Mouse (Mus musculus): Measurements from ENCODE around the gene Eml2. TPM values are rescaled to one million over a fixed set of nuclear protein-coding genes. Genes with fewer than 3 reads are reported as not detected.
"Not testable (repeated sequence)": the region's sequence is repeated elsewhere in the genome, so short reads cannot be mapped to it uniquely, and the experiment has no call there.

Eml2 gene
- 9.4 to 12.2 TPM (median 9.9 TPM) in 3 replicates for total RNA-seq (2017)

GRCm38 (mm10) chr7:19175708-19176515 is at the start of gene Eml2:
Gene Eml2 (plus strand): TSS chr7:19176421.
- ATAC-seq (replicated peaks; ENCODE audit: insufficient number of reproducible peaks, low FRiP score, low TSS enrichment, poor library complexity, severe bottlenecking), result no peak

DNA sequence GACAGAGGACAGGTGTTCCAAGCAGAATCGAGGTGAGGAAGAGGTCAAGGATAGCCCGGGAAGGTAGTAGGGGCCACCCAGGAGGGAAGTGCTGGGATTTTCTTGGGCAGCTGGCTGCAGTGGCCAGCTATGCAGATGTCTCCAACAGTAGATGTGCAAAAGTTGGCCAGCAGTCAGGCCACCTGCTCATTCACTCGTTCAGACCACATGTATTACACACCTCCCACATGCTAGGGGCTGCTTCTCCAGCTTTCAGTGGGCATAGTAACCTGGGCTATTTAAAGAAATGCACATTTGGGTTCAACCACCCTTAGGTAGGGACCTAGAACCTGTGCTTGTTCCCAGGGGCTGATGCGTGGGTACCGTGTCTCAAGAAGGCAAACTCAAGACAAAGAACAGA is 48.5 kb upstream of the Eml2 start:
- ATAC-seq (replicated peaks; ENCODE audit: insufficient number of reproducible peaks, low FRiP score, low TSS enrichment, poor library complexity, severe bottlenecking), result no peak

DNA sequence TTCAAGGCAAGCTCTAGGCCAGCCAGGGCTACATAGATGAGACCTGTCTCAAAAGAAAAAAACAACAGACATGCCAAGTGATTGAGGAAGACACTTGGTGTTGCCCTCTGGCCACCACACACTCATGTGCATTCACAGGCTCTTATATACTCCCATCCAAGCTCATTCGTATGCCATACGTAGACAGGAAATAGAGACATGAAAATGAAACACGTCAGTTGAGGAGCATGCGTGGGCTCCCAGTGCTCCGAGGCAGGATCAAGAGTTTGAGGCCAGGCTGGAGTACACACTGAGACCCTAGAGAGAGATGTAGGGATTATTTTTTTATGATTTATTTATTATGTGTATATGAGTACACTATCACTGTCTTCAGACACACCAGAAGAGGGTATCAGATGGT is 46.8 kb upstream of the Eml2 start:
- ATAC-seq (replicated peaks; ENCODE audit: insufficient number of reproducible peaks, low FRiP score, low TSS enrichment, poor library complexity, severe bottlenecking), result no peak

GRCm38 (mm10) chr7:19130657-19131056 is 45.6 kb upstream of the Eml2 start:
- no peak for ATAC-seq (replicated peaks; ENCODE audit: insufficient number of reproducible peaks, low FRiP score, low TSS enrichment, poor library complexity, severe bottlenecking)

DNA sequence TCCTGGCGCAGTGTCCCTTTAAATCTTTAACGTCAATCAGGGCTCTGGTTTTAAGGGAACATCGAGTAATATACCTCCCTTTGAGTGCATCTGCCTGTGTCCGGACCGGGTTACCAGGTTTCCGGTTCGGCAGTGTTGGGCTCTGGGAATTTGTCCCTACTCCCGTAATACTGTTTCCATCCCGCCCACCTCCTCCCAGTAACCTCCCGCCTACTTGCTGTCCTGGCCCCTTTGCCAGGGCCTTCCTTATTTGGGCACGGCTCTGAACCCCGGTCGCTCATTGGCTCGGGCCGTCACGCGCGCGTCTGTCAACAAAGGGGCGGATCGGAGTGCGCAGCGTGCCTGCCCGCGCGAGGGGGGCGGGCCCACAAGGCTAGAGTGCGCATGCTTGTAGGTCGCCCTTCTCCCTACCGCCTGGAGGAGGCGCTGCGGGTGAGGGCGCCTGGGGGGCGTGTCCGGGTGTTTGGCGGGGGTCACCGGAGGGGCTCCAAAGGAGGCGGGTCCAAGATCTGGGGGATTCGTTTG is 44.8 kb upstream of the Eml2 start:
- peak; percentile 92 for ATAC-seq (replicated peaks; ENCODE audit: insufficient number of reproducible peaks, low FRiP score, low TSS enrichment, poor library complexity, severe bottlenecking)

- ATAC-seq (replicated peaks; ENCODE audit: insufficient number of reproducible peaks, low FRiP score, low TSS enrichment, poor library complexity, severe bottlenecking), result no peak
Observed at GRCm38 (mm10) chr7:19136168-19136567, 40.1 kb upstream of the Eml2 start.

DNA sequence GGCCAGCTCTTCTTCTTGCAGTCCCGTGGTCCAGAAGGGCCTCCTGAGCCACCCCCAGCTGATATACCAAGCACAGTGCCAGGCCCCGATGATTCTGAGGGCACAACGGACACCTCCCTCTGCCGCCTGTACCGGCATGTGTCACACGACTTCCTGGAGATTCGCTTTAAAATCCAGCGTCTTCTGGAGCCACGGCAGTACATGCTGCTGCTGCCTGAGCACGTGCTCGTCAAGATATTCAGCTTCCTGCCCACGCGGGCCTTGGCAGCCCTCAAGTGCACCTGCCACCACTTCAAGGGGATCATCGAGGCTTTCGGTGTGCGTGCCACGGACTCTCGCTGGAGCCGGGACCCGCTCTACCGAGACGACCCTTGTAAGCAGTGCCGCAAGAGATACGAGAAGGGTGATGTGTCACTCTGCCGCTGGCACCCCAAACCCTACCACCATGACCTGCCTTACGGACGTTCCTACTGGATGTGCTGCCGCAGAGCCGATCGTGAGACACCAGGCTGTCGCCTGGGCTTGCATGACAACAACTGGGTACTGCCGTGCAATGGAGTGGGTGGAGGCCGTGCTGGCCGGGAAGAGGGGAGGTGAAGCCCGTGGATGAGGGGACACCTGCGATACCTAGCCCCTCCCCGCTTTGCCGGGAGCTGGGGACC is 39.4 kb upstream of the Eml2 start:
- ATAC-seq (replicated peaks; ENCODE audit: insufficient number of reproducible peaks, low FRiP score, low TSS enrichment, poor library complexity, severe bottlenecking), result no peak

GRCm38 (mm10) chr7:19137380-19137779 is 38.8 kb upstream of the Eml2 start:
- no peak for ATAC-seq (replicated peaks; ENCODE audit: insufficient number of reproducible peaks, low FRiP score, low TSS enrichment, poor library complexity, severe bottlenecking)

- ATAC-seq (replicated peaks; ENCODE audit: insufficient number of reproducible peaks, low FRiP score, low TSS enrichment, poor library complexity, severe bottlenecking), result no peak
Observed at GRCm38 (mm10) chr7:19146793-19147192, 29.4 kb upstream of the Eml2 start.

GRCm38 (mm10) chr7:19147497-19148045 is 28.6 kb upstream of the Eml2 start:
- no peak for ATAC-seq (replicated peaks; ENCODE audit: insufficient number of reproducible peaks, low FRiP score, low TSS enrichment, poor library complexity, severe bottlenecking)

DNA sequence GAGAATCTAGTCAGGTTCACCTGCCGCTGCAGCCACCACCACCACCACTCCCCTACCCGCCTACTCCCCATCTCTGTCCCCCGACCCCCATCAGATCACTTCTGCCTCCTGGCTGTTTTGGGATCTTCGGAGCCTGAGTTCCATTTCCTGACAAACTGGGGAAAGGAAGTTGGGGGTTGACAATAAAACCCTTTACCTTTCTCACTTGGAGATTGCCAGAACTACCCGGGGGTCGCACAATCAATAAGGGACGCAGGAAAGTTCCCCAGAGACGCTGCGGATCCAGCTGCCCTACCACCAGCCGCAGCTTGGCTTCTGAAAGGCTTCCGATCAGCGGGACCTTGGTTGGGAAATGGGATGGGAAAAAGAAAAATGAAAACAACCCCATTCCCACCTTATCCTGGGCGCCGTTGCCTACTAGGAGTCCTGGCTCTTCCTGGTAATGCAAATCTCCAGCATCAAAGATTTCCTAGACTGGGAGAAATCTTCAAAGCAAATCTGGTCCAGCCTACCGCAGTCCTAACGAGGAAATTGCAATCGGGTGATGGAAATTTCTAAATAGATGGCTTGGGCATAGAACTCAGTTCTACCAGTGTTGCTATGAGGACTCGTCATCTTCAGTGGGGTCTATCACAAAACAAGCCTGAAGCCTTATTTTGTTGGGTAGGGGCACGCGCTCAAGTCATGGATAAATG is 27.9 kb upstream of the Eml2 start:
- ATAC-seq (replicated peaks; ENCODE audit: insufficient number of reproducible peaks, low FRiP score, low TSS enrichment, poor library complexity, severe bottlenecking), result no peak

DNA sequence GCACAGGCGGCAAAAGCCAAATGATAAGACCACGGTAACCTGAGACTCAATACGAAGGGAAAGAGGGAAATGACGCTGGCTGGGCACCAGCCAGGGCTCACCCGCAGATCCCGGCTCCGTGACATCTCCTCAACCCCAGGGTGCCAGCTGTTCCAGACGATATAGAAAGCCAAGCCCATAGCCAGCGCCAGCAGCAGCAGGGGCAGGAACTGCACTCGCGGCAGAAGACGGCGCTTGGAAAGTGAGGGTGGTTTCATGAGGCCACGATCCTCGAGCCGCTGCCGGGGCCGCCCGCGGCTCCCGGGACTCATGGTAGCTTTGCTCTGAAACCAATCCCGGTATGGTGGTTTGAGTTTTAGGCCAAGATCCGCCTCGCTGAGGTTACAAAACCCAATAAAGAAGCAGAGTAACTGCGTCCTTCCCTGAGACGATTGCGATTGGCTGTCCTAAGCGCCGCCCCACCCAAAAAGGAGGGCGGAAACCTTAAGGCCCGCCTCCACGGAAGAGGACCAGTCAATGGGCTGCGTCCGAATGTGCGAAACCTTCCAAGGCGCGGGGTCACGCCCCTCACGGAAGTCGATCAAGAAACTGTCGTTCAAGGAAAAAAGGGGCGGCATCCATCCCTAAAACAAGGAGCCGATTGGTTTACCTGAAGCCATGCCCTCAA is 27.2 kb upstream of the Eml2 start, which contains the start of gene Qpctl:
Qpctl (minus strand) TSS at position 417 of the 667 bp plus-strand sequence.
- peak; percentile 89 for ATAC-seq (replicated peaks; ENCODE audit: insufficient number of reproducible peaks, low FRiP score, low TSS enrichment, poor library complexity, severe bottlenecking)

DNA sequence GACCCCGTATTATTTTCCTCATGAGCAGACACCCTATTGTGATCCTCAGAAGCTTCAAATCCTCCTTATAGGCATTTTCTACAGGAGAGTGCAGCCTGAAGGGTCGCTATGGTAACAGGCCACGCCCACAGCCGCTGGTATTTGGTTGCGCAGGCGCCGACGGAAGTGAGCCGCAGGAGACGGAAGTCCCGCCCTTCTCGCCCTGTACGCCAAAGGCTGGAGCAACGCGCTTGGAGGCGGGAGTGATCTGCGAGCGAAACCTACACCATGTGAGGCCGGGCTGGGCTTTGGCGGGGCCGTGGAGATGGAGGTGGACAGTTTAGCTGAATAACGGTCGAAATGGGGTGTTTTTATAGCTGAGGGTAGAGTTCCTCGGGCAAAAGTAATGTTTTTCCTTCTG is 26.6 kb upstream of the Eml2 start, which contains the start of gene Snrpd2:
Snrpd2 (plus strand) TSS at position 97 of the 400 bp plus-strand sequence.
- peak; percentile 74 for ATAC-seq (replicated peaks; ENCODE audit: insufficient number of reproducible peaks, low FRiP score, low TSS enrichment, poor library complexity, severe bottlenecking)

DNA sequence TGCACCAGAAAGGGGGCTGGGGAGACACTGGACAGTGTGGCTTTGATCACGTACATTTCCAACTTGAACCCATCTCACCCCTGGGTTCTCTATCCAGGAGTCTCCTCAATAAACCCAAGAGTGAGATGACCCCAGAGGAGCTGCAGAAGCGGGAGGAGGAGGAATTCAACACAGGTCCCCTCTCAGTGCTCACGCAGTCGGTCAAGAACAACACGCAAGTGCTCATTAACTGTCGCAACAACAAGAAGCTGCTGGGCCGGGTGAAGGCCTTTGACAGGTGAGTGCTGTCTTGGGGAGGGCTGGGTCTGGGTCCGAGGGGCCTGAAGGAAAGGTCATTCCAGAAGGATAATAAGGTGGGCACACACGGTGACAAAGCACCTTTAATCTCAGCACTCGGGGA is 25.1 kb upstream of the Eml2 start:
- not testable (repeated sequence) for ATAC-seq (replicated peaks; ENCODE audit: insufficient number of reproducible peaks, low FRiP score, low TSS enrichment, poor library complexity, severe bottlenecking)

- no peak for ATAC-seq (replicated peaks; ENCODE audit: insufficient number of reproducible peaks, low FRiP score, low TSS enrichment, poor library complexity, severe bottlenecking)
Observed at GRCm38 (mm10) chr7:19154796-19155195, 21.4 kb upstream of the Eml2 start.

DNA sequence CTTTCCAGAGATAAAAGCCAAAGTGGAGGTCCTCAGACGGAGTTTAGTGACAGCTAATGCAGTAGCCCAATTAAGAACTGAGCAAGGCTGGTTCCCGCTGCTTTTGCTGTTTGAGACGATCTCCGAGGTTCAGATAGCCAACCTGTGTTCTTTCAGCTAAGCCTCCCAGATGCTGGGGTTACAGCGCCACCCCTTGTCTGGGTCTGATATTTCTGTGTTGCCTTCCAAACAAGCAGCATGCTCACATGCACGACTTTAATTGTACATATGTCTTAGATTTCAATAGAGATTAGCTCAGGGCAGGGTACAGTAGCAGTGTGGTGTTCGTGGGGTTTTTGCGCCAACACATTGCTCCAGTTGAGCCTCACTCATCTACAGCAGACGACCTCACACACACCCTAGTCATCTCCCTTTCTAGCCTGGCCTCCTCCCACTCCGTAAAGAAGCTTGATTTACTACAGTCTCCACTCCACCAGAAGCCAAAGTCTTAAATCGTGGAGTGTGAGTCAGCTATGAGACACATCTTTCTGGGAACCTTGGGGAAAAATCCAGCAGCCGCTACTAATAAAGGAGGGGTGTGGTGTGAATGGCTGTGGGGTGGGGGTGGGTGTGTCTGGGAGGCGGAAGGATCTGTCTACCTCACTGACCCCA is 20.3 kb upstream of the Eml2 start:
- no peak for ATAC-seq (replicated peaks; ENCODE audit: insufficient number of reproducible peaks, low FRiP score, low TSS enrichment, poor library complexity, severe bottlenecking)

- peak; percentile 87 for ATAC-seq (replicated peaks; ENCODE audit: insufficient number of reproducible peaks, low FRiP score, low TSS enrichment, poor library complexity, severe bottlenecking)
Observed at GRCm38 (mm10) chr7:19157160-19157800, 18.9 kb upstream of the Eml2 start.

- ATAC-seq (replicated peaks; ENCODE audit: insufficient number of reproducible peaks, low FRiP score, low TSS enrichment, poor library complexity, severe bottlenecking), result no peak
Observed at GRCm38 (mm10) chr7:19158601-19159000, 17.6 kb upstream of the Eml2 start.
